Mouse (Mus musculus) cerebellum, adult 2 months (tissue): ENCODE data around the gene Tmem14c. TPM values are rescaled to one million over a fixed set of nuclear protein-coding genes. Genes with fewer than 3 reads are reported as not detected.
A peak's percentile ranks its signal among the peaks of the same experiment; 100 is the strongest.

Experiments used
- DNase-seq, 2 experiments: peaks; one replicate each; pipeline ENCODE4 v3.0.0; 2021
- H3K27ac ChIP-seq: fragments of 200-500 bp; 2 replicates; pipeline ENCODE4 v1.5.1; 2012; ENCODE audit warnings: low read length, control low read depth, inconsistent platforms; ENCODE audit not compliant: insufficient read depth
- H3K27me3 ChIP-seq: fragments of 200-500 bp; 2 replicates; pipeline ENCODE4 v1.6.1; 2012; ENCODE audit warnings: inconsistent platforms, mild to moderate bottlenecking, low read length, moderate library complexity; ENCODE audit not compliant: control insufficient read depth, insufficient read depth
- H3K4me1 ChIP-seq: fragments of 200-500 bp; 2 replicates; pipeline ENCODE4 v1.6.1; 2011; ENCODE audit warnings: low read length; ENCODE audit not compliant: control insufficient read depth, insufficient read depth
- H3K4me3 ChIP-seq: fragments of 200-500 bp; replicated peaks from 2 replicates; pipeline ENCODE3; 2011; ENCODE audit warnings: mild to moderate bottlenecking, low read depth, low read length, control low read depth; ENCODE audit not compliant: insufficient read depth
- CTCF ChIP-seq: fragments of 200-500 bp; IDR thresholded peaks from 2 replicates; pipeline ENCODE4 v1.5.1; 2011; ENCODE audit warnings: low read depth, mild to moderate bottlenecking, control low read depth, low read length, moderate library complexity, borderline replicate concordance; ENCODE audit not compliant: insufficient read depth
- POLR2A ChIP-seq: fragments of 200-500 bp; IDR thresholded peaks from 2 replicates; pipeline ENCODE4 v1.6.1; 2011; ENCODE audit warnings: low read length, control low read depth, borderline replicate concordance; ENCODE audit not compliant: insufficient read depth
- WGBS: fragments of 180-500 bp; shearing (Covaris S2); methylation state at CpG from one replicate; pipeline ENCODE4 v1.1.7; 2018; 5-methylcytosine and 5-hydroxymethylcytosine counted together
- polyA plus RNA-seq: library from polyadenylated mRNA; depleted of rRNA; stranded (reverse); fragments of >200 nt; gene quantifications from 2 replicates; pipeline ENCODE4 v1.2.3, GENCODE M21; 2012

Gene Tmem14c
- polyA plus RNA-seq, 1 experiment: 62.7 TPM

GRCm38 (mm10) chr13:41000140-41000925 lies 15.8 kb upstream of the Tmem14c start:
- peak overlapping the region; percentile 83 for H3K4me3 ChIP-seq
- no peak for TF ChIP-seq POLR2A
- 0 out of 2 replicates have a peak, but pooled peaks have one; percentile 4 for TF ChIP-seq CTCF
- WGBS: under 1% methylated on average over 25 of the region's 25 CpGs
- H3K27me3 ChIP-seq: no peaks in the 10 kb centered on the region
- H3K27ac ChIP-seq: peak overlapping the region; percentile 30; the same call in 1 of the 2 replicates
- peak; percentile 17 to 55 for DNase-seq
- no peaks in the 10 kb centered on the region for H3K4me1 ChIP-seq

- H3K27ac ChIP-seq: peak within 1 kb of the TSS; percentile 94
- under 1% methylated on average over 58 of the region's 58 CpGs for WGBS
- peak within 1 kb of the TSS; percentile 83 for H3K4me3 ChIP-seq
- TF ChIP-seq POLR2A (peak; percentile 63), CTCF (no peak)
- no peaks in the 10 kb centered on the region for H3K27me3 ChIP-seq
- H3K4me1 ChIP-seq: no peaks in the 10 kb centered on the region
- DNase-seq: peak; percentile 92 to 96
Measured at GRCm38 (mm10) chr13:41000926-41001639, 15.0 kb upstream of the Tmem14c start, which contains the start of gene Pak1ip1. Pak1ip1 (plus strand) TSS chr13:41001023.

- no peak for DNase-seq
- TF ChIP-seq POLR2A (no peak), CTCF (no peak)
- WGBS: 87% methylated on average over 5 of the region's 5 CpGs
Measured at GRCm38 (mm10) chr13:41002001-41002400, 14.1 kb upstream of the Tmem14c start.

DNA sequence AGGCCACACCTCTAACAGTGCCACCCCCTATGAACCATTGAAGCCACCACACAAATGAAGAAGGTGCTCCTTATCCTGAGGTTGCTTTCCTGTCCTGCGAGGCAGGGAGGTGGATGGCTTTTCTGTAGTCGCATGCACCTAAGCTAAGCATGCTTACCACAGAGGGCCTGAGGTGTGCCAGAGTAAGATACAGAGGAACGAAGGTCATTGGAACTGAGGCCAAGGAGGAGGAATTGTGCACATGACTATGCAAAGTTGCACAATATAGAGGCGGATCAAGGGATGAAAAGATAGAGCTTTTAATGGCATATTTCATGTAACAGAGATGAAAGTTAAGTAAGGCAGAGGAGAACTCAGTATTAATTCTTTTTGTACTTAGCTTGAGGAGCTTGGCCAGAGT lies 9.8 kb upstream of the Tmem14c start:
- H3K27ac ChIP-seq: no peak overlapping the region
- no peaks in the 10 kb centered on the region for H3K27me3 ChIP-seq
- TF ChIP-seq CTCF (no peak), POLR2A (no peak)
- no peak overlapping the region for H3K4me3 ChIP-seq
- no peak for DNase-seq
- WGBS: 95% methylated on average over 4 of the region's 4 CpGs
- no peaks in the 10 kb centered on the region for H3K4me1 ChIP-seq

More at GRCm38 (mm10) chr13:41002001-41002400, 14.1 kb upstream of the Tmem14c start:
- H3K4me1 ChIP-seq: no peaks in the 10 kb centered on the region
- no peak overlapping the region for H3K27ac ChIP-seq
- H3K4me3 ChIP-seq: peak overlapping the region; percentile 83
- H3K27me3 ChIP-seq: no peaks in the 10 kb centered on the region

- Histone ChIP-seq H3K27me3 (no peaks in the 10 kb centered on the region), H3K4me3 (no peak overlapping the region), H3K27ac (no peak overlapping the region), H3K4me1 (no peaks in the 10 kb centered on the region)
- DNase-seq: no peak
- WGBS: 94% methylated on average over 10 of the region's 10 CpGs
- TF ChIP-seq POLR2A (no peak), CTCF (no peak)
Measured at GRCm38 (mm10) chr13:41008271-41008670, 7.8 kb upstream of the Tmem14c start.

DNA sequence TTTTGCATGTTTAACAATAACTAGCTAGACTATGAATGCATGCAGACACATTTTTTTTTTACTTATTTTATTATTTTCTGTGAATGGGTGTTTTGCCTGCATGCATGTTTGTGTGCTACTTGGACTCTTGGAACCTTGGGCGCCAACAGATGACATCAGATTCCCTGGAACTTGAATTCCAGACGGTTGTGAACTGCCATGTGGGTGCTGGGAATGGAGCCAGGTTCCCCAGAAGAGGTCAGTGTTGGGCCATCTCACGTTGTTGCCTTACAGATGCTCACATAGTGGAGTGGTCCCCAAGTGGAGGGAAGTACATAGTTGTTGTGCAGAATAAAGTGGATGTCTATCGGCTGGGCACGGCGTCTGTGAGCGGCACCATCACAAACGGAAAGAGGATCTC lies 7.1 kb upstream of the Tmem14c start:
- no peaks in the 10 kb centered on the region for H3K27me3 ChIP-seq
- H3K4me1 ChIP-seq: no peaks in the 10 kb centered on the region
- no peak for DNase-seq
- H3K4me3 ChIP-seq: no peak overlapping the region
- WGBS: 70% methylated on average over 8 of the region's 8 CpGs
- H3K27ac ChIP-seq: no peak overlapping the region
- no peak for TF ChIP-seq CTCF
- no peak for TF ChIP-seq POLR2A

- 19% methylated on average over 12 of the region's 12 CpGs for WGBS
- no peaks in the 10 kb centered on the region for H3K27me3 ChIP-seq
- TF ChIP-seq CTCF (no peak), POLR2A (no peak)
- peak overlapping the region; percentile 80 for H3K4me3 ChIP-seq
- no peak overlapping the region for H3K27ac ChIP-seq
- H3K4me1 ChIP-seq: peaks cover 10% of the 10 kb centered on the region
- DNase-seq: peak; percentile 15 to 25
Measured at GRCm38 (mm10) chr13:41016797-41017405, 809 bp downstream of the Tmem14c start.
